Mouse (Mus musculus) telencephalon, adult 2 months (tissue): ENCODE measurements around the gene Rpl31.

Source experiments
- DNase-seq: peaks from one replicate; pipeline ENCODE4 v3.0.0-alpha.2; 2011; ENCODE audit warnings: low read depth, low spot score

The Rpl31 gene

DNA sequence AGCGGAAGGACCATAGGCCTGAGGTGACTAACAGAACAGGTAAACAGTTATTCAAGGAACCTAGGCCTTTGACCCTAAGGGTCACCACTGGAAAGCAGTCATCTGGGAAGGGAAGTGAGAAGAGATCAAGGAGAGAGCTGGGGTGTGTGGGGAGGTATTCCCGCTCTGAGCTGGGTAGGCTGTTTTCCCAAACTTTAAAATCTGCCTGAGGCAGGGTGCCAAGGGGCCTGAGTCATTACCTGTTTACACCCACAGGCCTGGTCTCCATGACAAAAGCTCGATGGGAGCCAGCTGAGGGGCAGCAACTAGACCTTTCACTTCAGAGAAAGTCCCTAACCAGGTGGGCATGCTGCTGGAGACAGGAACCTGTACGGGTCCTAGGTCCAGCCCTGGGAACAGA, 31.6 kb downstream of the Rpl31 start:
- no peak for DNase-seq

DNA sequence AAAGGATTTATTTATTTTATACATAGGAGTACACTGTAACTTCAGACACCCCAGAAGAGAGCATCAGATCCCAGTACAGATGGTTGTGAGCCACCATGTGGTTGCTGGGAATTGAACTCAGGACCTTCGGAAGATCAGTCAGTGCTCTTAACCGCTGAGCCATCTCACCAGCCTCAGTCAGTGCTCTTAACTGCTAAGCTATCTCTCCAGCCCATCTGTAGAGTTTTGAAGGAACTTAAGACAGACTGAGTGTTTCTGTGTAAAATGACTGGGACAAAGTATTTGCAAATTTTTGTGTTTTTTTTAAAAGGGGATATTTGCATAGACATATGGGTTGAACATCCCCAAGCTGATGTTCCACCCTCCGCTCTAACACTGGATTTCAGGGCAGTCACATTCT, 32.5 kb downstream of the Rpl31 start:
- no peak for DNase-seq

DNA sequence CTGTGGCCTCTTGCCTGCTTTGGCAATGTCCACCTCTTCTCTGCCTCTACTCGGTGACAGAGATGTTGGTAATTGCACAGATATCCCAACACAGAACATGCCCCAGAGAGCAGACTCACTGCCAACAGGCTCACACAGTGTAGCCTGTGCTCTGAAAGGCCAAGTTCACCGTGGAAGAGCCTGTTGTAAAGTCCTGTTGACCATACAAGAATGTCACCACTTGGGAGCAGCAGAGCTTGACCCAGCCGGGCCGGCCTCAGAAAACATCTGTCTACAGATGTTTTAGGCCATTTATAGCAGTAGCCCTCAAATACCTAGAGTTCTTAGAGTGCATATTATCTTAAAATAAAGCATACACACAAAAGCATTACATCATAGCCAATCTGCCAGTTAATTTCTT, 39.5 kb downstream of the Rpl31 start:
- no peak for DNase-seq

DNA sequence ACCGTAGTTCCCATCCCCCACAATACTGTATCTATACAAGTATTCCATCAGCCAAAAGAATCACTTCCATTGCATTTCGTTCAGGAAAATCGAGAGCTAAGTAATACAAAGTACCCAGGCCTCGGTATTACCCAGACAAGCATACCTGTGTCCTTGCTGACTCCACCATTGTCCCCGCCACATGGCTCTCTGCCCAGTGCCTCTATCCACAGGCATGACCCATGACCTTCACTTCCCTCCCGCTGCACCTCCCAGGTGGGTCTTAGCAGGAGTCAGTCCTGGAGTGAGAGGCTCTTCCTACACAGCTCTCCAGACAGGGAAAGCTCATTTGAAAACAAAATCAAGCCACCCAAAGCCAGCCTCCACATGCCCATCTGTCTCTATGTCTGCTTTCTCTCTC, 40.5 kb downstream of the Rpl31 start:
- DNase-seq = no peak

DNA sequence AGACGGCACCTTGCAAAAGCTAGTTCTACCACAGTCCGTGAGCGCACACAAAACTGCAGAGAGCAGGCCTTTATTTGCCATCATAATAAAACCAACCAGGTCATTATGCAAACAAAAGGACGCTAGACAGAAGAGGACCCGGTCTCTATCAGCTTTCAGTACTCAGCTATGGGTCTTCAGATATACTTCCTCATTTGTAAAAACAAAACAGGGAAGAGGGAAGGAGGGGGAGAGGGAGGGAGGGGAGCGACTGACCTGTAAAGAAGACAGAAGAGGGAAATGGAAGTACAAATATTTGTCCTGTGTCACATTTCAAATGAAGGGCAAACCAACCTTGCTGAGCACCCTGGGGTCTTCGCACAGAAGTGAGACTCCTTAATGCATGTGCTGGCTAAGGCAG, 41.0 kb downstream of the Rpl31 start:
- no peak for DNase-seq

DNA sequence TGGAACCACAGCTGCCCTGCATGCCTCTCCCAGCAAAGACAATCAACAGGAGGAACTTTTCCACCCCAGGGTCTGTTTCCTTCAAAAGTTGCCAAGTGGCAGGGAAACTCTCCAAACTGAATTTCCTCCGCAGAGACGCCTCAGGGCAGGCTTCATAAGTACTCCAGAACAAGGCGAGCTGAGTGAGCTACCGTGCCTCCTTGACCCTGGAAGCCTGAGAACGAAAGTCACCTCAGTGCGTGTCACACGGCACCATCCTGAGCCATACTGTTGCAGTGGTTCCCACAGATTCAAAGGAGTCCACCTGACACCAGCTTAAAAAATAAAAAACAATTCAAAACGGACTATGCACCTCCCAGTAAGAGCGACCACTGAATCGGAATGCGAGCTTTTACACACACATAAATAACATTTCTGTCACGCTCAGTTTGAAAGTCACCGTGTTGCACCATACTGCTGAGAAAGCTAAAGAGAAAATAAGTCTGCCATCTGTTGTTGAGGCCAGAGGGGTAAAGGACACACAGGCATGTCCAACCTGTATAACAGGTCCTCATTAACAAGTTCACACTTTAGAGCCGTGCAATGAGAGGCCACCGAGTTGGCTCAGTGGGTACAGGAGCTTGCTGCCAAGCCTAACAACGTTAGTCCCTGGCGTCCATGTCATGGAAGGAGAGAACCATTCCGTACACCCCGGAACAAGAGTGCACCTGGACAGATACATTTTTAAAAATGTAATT, 42.6 kb downstream of the Rpl31 start:
- DNase-seq = no peak

DNA sequence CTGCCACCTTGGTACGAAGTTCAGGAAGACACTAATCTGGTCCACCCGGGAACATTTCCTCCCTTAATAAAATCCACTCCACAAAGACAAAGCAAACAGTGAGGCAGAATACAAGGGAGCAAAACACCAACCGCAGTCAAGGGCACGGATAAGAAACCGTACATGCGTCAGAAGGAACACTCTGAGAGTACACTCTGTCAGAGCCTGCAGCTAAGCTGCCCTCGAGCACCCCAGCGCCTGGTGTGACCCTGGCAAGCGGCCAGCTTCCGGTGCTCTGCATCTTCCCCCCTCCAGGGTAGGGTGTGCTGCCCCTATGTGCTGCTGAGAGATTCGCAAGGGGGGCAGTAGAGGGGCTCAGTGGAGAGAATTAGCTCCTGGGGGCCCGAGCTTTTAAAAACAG, 50.2 kb downstream of the Rpl31 start:
- DNase-seq = no peak

DNA sequence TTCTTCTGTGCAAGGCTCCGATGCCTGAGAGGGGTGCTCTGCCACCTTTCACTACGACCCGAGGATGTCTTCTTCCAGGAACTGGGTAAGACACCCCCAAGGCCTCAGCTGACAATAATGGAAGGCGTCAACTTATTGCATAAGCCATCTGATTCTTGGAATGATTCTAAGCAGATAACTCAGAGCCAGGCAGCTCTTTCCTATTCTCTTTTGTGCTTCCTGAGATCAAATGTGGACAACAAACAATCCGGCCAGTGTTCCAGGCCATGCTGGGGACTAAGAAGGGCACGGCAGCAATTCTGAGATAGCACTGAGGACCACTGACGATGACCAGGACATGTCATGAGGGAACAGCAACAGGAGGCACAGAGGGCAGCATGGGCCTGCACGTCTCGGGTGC, 51.2 kb downstream of the Rpl31 start:
- no peak for DNase-seq

DNA sequence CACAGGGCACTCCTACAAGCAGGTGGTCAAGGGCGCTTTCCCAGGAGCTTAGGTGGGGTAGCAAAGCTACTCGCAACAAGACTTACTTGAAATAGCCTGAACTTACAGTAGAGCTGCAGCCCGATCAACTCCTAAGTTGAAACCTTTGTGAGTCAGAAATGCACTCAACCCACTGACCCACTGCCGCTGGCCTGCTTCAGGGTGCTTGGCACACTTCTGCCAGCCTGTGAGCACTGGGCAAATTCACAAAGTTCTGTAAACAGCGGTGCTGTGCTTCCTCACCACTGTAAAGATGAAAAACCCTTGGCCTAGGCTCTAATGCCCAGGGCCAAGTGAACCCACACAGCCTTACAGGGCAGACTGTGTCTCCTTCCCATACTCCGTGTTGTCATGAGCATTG, 53.3 kb downstream of the Rpl31 start:
- DNase-seq = no peak
